Mouse (Mus musculus) hindbrain, postnatal 0 days (tissue): ENCODE results near the gene Batf. TPM values are rescaled to one million over a fixed set of nuclear protein-coding genes. Genes with fewer than 3 reads are reported as not detected.
A peak's percentile ranks its signal among the peaks of the same experiment; 100 is the strongest.

Source experiments
- ATAC-seq: fragments of 200-750 bp; cut with Nextera tagmentation; 2 replicates; pipeline ENCODE4 v1.8.0; 2017; ENCODE audit warnings: mild to moderate bottlenecking, moderate TSS enrichment, moderate library complexity
- DNase-seq: peaks from one replicate; pipeline ENCODE4 v3.0.0-alpha.2; 2015; ENCODE audit warnings: low spot score
- H3K27ac ChIP-seq: fragments of 300-500 bp; sonication (generic); 2 replicates; pipeline ENCODE4 v1.5.1; 2014; ENCODE audit warnings: mild to moderate bottlenecking
- H3K27me3 ChIP-seq: fragments of 300-500 bp; sonication (generic); 2 replicates; pipeline ENCODE4 v1.6.1; 2014; ENCODE audit warnings: low read length, mixed read lengths; ENCODE audit not compliant: insufficient read depth
- H3K36me3 ChIP-seq: fragments of 300-500 bp; sonication (generic); 2 replicates; pipeline ENCODE4 v1.6.1; 2014; ENCODE audit warnings: low read length, mixed read lengths; ENCODE audit not compliant: insufficient read depth
- H3K4me1 ChIP-seq: fragments of 300-500 bp; sonication (generic); 2 replicates; pipeline ENCODE4 v1.6.1; 2014; ENCODE audit warnings: antibody characterized with exemption, low read length, mixed read lengths; ENCODE audit not compliant: insufficient read depth
- H3K4me2 ChIP-seq: fragments of 300-500 bp; sonication (generic); 2 replicates; pipeline ENCODE4 v1.6.1; 2014; ENCODE audit warnings: low read depth, mild to moderate bottlenecking, low read length, moderate library complexity, mixed read lengths
- H3K4me3 ChIP-seq: fragments of 300-500 bp; sonication (generic); 2 replicates; pipeline ENCODE4 v1.5.1; 2014; ENCODE audit warnings: low read length
- H3K9ac ChIP-seq: fragments of 300-500 bp; sonication (generic); replicated peaks from 2 replicates; pipeline ENCODE4 v1.6.1; 2014; ENCODE audit warnings: mild to moderate bottlenecking, low read length, moderate library complexity, mixed read lengths
- H3K9me3 ChIP-seq: fragments of 300-500 bp; sonication (generic); 2 replicates; pipeline ENCODE4 v1.6.1; 2016; ENCODE audit warnings: low read length, mixed read lengths
- CTCF ChIP-seq: IDR thresholded peaks from 2 replicates; pipeline ENCODE4 v1.5.1; 2016; ENCODE audit warnings: antibody characterized with exemption, control low read depth, low read depth
- WGBS: fragments of 180-500 bp; shearing (Covaris S2); extraction: QIAGEN DNeasy Blood & Tissue Kit; methylation state at CpG from one replicate; pipeline ENCODE4 v1.1.7; 2014; 5-methylcytosine and 5-hydroxymethylcytosine counted together
- polyA plus RNA-seq: library from polyadenylated mRNA; unstranded; fragments of >200 nt; fragmentation: Nextera tagmentation; extraction: Ambion mirVana; gene quantifications from 2 replicates; pipeline ENCODE4 v1.2.1, GENCODE M21; 2015
- total RNA-seq: library from RNA; depleted of rRNA; stranded (reverse); fragments of >200 nt; gene quantifications from 2 replicates; pipeline ENCODE4 v1.2.3, GENCODE M21; 2014

Batf gene
- total and polyA plus RNA-seq, 2 experiments from 2014 or later, result 1.5 TPM; not detected in 1

DNA sequence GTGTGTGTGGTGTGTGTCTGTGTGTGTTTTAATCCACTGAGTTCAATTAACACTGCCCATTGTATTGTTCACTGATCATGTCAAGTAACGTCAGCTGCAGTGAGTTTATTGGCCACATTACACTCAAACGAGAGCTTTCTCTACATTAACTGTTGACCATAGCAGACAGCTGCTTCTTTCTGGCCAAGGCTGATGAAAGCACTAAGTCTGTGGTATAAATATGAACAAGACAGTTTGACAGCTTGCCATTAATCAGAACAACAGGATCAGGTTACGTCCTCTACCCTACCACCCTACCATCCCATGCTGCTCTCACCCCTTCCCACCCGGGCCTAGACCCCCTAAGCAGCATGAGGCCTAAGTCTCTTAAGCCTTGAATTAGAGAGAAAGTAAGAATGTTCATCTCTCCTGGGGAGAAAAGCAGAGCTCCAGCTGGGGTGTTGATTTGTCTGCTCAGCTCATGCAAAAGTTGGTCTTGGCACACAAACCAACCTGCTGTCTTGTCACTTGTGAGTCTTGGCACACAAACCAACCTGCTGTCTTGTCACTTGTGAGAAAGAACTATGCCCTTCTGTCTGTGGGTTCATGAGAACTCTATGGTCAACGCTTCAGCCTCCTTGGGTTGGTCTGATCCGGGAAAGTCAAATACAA lies 13.8 kb downstream of the Batf start:
- H3K4me2 ChIP-seq, result no peak overlapping the region
- H3K9ac ChIP-seq, result no peak overlapping the region
- no peak overlapping the region for H3K4me3 ChIP-seq
- ATAC-seq, result peak; percentile 44; the same call in 1 of the 2 replicates
- H3K27ac ChIP-seq, result peak overlapping the region; percentile 27; the same call in 1 of the 2 replicates
- H3K27me3 ChIP-seq, result no peaks in the 10 kb centered on the region
- DNase-seq, result peak; percentile 76
- no peaks in the 10 kb centered on the region for H3K36me3 ChIP-seq
- 45% methylated on average over 6 of the region's 6 CpGs for WGBS
- peaks cover 4% of the 10 kb centered on the region; the same call in 1 of the 2 replicates for H3K4me1 ChIP-seq
- no peak for TF ChIP-seq CTCF
- H3K9me3 ChIP-seq, result no peaks in the 10 kb centered on the region

DNA sequence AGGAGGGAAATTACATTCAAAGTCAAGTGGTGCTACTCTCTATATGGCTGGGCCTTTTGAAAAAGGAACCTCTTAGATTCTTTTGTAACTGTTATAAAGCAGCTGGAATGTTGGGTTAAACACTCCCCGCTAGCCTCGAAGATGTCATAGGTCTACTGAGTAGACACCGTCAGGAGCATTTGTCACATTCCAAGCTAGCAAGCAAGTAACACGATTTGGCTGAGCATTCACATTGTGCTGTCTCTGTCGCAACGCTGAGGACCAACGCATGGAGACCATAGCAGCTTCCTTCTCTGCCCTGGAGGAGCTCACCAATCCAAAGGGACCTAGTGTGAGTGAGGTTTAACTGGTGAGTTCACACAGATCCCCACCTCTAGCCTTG lies 14.4 kb downstream of the Batf start:
- 55% methylated on average over 7 of the region's 7 CpGs for whole genome bisulfite sequencing
- Histone ChIP-seq H3K27me3 (no peaks in the 10 kb centered on the region), H3K4me2 (no peak overlapping the region), H3K27ac (no peak overlapping the region; the same call in 1 of the 2 replicates), H3K4me3 (no peak overlapping the region), H3K9me3 (no peaks in the 10 kb centered on the region), H3K36me3 (no peaks in the 10 kb centered on the region), H3K4me1 (peaks cover 7% of the 10 kb centered on the region; the same call in 1 of the 2 replicates), H3K9ac (no peak overlapping the region)
- ATAC-seq (no peak), DNase-seq (no peak)
- no peak for TF ChIP-seq CTCF

DNA sequence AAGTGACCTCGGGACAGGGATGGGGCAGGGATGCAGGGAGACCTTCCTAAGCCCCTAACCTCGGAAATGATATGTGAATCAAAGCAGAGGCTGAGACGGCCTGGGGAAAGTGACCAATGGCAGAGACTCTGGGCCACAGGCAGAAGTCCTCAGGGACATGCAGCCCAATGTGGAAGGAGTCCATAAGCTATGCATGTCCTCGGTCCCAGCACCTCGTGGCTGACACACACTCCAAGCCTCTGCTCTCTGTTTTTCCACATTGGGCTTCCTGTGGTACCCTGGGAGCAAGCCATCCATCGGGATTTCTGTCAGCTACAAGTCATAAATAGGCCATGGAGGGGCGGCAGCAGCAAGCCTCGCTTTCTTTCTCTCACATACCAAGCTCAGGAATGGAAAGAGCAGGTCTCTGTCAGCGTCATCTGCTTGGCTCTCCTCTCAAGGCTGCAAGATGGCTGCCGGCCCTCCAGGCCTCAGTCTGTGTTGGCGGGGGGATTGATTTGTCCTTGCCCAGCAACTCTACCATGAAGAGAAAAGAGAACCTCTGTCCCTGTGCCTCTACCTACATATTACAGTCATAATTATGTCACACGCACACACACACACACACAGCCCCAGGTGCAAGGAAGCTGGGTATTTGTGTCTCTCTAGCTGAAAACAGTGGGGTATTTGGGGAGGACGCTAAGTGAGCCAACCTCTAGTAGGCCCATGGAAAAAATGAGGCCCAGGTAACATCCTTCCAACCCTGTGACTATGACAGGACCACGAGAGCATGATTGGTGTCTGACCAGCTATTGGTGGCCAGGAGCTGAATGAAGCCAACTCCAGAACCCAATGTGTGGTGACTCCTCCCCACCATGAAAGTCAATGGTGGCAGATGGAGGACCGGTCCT lies 15.9 kb downstream of the Batf start:
- Histone ChIP-seq H3K4me1 (peaks cover 7% of the 10 kb centered on the region; the same call in 1 of the 2 replicates), H3K27me3 (no peaks in the 10 kb centered on the region), H3K4me3 (no peak overlapping the region), H3K36me3 (no peaks in the 10 kb centered on the region), H3K4me2 (no peak overlapping the region), H3K27ac (no peak overlapping the region), H3K9me3 (no peaks in the 10 kb centered on the region), H3K9ac (no peak overlapping the region)
- no peak for TF ChIP-seq CTCF
- WGBS, result 74% methylated on average over 15 of the region's 15 CpGs
- ATAC-seq, result no peak
- no peak for DNase-seq

DNA sequence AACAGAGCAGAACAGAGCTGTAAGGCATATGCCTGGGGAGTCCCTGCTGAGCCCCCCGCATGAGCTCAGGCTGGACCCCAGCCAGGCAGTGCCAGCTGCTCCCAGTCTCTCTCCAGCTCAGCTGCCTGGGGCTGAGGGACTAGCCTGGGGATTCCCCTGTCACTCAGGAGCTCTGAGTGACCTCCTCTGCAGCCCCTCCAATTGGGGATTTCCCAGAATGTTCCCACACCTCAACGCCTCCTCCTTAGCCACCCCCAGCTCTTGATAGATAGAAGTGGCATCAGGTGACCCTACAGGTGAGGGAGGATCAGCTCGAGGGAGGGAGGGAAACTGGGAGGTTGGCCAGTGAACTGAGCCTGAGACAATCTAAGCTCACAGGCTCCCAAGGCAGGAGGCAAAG lies 17.0 kb downstream of the Batf start:
- peaks cover 7% of the 10 kb centered on the region; the same call in 1 of the 2 replicates for H3K4me1 ChIP-seq
- H3K36me3 ChIP-seq, result no peaks in the 10 kb centered on the region
- H3K4me3 ChIP-seq, result no peak overlapping the region
- no peaks in the 10 kb centered on the region for H3K27me3 ChIP-seq
- H3K27ac ChIP-seq, result no peak overlapping the region
- H3K4me2 ChIP-seq, result no peak overlapping the region
- 62% methylated on average over 3 of the region's 3 CpGs for WGBS
- TF ChIP-seq CTCF, result no peak
- no peaks in the 10 kb centered on the region for H3K9me3 ChIP-seq
- DNase-seq (no peak), ATAC-seq (no peak)
- H3K9ac ChIP-seq, result no peak overlapping the region

DNA sequence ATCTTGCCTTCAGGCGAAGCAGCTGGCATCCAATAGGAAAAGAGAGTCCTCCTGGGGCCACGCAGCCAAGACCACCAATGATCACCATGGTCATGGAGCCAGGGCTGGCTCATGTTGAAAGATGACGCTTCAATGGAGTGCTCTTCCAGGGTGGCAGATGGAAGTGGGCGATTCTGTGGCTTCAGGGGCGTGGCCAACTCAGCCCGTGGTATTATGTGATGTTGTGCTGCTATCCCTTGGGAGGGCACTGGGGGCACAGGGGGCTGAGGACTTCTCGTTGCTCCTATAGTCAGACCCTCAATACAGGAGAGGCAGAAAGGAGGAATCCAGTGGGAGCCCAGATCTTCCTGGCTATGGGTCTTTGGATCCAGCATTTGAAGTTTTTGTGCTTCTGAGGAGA lies 18.1 kb downstream of the Batf start:
- no peak for TF ChIP-seq CTCF
- DNase-seq, result peak; percentile 20
- Histone ChIP-seq H3K27me3 (no peaks in the 10 kb centered on the region), H3K4me1 (peaks cover 7% of the 10 kb centered on the region; the same call in 1 of the 2 replicates), H3K9ac (no peak overlapping the region), H3K4me2 (no peak overlapping the region), H3K4me3 (no peak overlapping the region), H3K36me3 (no peaks in the 10 kb centered on the region), H3K27ac (0 out of 2 replicates have a peak overlapping the region, but pooled peaks have one; percentile 51), H3K9me3 (no peaks in the 10 kb centered on the region)
- WGBS, result 53% methylated on average over 7 of the region's 7 CpGs
- ATAC-seq, result no peak

DNA sequence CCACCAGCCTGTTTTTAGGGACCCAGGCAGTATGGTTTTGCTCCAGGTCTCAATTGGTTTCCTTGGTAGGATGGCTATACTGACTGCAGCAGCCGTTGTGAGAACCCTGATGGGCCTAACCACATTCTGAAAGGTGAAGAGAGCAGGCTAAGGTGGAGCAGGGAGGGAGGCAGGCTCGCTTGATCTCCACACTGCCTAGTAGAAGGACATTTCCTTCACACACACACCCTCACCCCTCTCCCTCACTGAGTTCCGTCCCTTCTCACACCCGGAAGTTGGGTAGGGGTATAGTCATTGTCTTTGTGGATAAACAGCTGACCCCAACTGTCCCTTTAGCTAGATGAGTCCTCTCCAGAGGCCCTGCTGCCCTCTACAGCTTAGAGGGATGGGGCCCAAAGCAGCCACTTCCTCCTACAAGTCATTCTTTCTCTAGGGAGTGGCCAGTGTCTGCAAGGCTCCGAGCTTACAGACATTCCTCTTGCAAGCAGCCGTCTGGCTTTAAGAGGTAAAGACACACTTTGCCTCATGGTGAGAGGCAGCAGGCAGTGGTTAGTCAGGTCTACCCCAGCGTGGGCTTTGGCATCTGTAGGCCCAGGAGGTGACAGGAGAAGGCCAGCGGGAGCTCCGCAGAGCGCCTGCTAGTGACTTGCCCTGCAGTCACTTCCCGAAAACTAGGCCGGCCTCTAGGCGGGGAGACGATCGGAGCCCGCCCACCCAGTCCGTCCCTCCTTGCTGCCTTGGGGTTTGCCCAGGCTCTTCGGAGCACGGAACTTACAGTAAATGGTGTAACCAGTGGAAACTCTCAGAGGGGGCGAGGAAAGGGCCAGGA lies 18.7 kb downstream of the Batf start:
- peak overlapping the region; percentile 51; the same call in 1 of the 2 replicates for H3K27ac ChIP-seq
- H3K9me3 ChIP-seq, result no peaks in the 10 kb centered on the region
- peak overlapping the region; percentile 60 for H3K4me2 ChIP-seq
- WGBS, result 13% methylated on average over 20 of the region's 20 CpGs
- H3K4me1 ChIP-seq, result peaks cover 7% of the 10 kb centered on the region; the same call in 1 of the 2 replicates
- no peaks in the 10 kb centered on the region for H3K36me3 ChIP-seq
- ATAC-seq (peak; percentile 65; the same call in 1 of the 2 replicates), DNase-seq (peak; percentile 52)
- no peak for TF ChIP-seq CTCF
- H3K27me3 ChIP-seq, result no peaks in the 10 kb centered on the region
- peak overlapping the region; percentile 29 for H3K4me3 ChIP-seq
- H3K9ac ChIP-seq, result peak overlapping the region; percentile 24; the same call in 1 of the 2 replicates
